Mouse (Mus musculus): ENCODE measurements around the gene Slc51b.

GRCm38 (mm10) chr9:65372449-65372848, 50.3 kb downstream of the Slc51b start:
- TF ChIP-seq CTCF (conservative IDR thresholded peaks at IDR 0.05 in 1 of 2, IDR thresholded peaks at IDR 0.05 in 1 of 2; ENCODE audit: low read depth in 2 of 2, low read length in 2 of 2) (peak; percentile 9 to 77; a peak in 2 of 4 replicates), MAX (IDR thresholded peaks at IDR 0.05; ENCODE audit: low read length) (no peak), CHD1 (IDR thresholded peaks at IDR 0.05; ENCODE audit: low read depth, low read length) (no peak), UBTF (IDR thresholded peaks at IDR 0.05; ENCODE audit: low read depth, low read length) (no peak), MYC (IDR thresholded peaks at IDR 0.05; ENCODE audit: low read depth, low read length) (no peak), POLR2A (IDR thresholded peaks at IDR 0.05; ENCODE audit: low read depth, low read length) (no peak), RAD21 (IDR thresholded peaks at IDR 0.05; ENCODE audit: low read depth, low read length) (peak; percentile 68), USF1 (IDR thresholded peaks at IDR 0.05; ENCODE audit: low read depth, low read length) (no peak), ZC3H11A (IDR thresholded peaks at IDR 0.05; ENCODE audit: low read depth, low read length) (no peak), MEF2A (IDR thresholded peaks at IDR 0.05; ENCODE audit: borderline replicate concordance, low read depth, low read length) (no peak)
